Mouse (Mus musculus): ENCODE results near the gene Kndc1. TPM values are rescaled to one million over a fixed set of nuclear protein-coding genes. Genes with fewer than 3 reads are reported as not detected.

Kndc1 gene
- polyA plus RNA-seq, 1 experiment, result not detected

- TF ChIP-seq CTCF (IDR thresholded peaks at IDR 0.05; ENCODE audit: insufficient read depth, low read depth, low read length), result no peak
- no peak for TF ChIP-seq POLR2A (IDR thresholded peaks at IDR 0.05; ENCODE audit: insufficient read depth, low read depth, low read length)
- 21% methylated on average over 29 of the region's 29 CpGs for WGBS
- H3K27ac ChIP-seq (ENCODE audit: insufficient read depth, low read depth, low read length), result no peak overlapping the region
- H3K4me1 ChIP-seq (ENCODE audit: control insufficient read depth, insufficient read depth, low read length), result peaks cover 11% of the 10 kb centered on the region
- no peak overlapping the region for H3K4me3 ChIP-seq (ENCODE audit: insufficient read depth, low read depth, low read length)
These were observed 19.9 kb downstream of the Kndc1 start for GRCm38 (mm10) chr7:139914141-139915047.

- Histone ChIP-seq H3K4me1 (ENCODE audit: control insufficient read depth, insufficient read depth, low read length) (peaks cover 11% of the 10 kb centered on the region), H3K4me3 (ENCODE audit: insufficient read depth, low read depth, low read length) (no peak overlapping the region), H3K27ac (ENCODE audit: insufficient read depth, low read depth, low read length) (no peak overlapping the region)
- WGBS, result 15% methylated on average over 14 of the region's 14 CpGs
- TF ChIP-seq CTCF (IDR thresholded peaks at IDR 0.05; ENCODE audit: insufficient read depth, low read depth, low read length) (no peak), POLR2A (IDR thresholded peaks at IDR 0.05; ENCODE audit: insufficient read depth, low read depth, low read length) (no peak)
These were observed 21.3 kb downstream of the Kndc1 start for GRCm38 (mm10) chr7:139915646-139916257.

- no peak for TF ChIP-seq CTCF (IDR thresholded peaks at IDR 0.05; ENCODE audit: insufficient read depth, low read depth, low read length)
- TF ChIP-seq POLR2A (IDR thresholded peaks at IDR 0.05; ENCODE audit: insufficient read depth, low read depth, low read length), result no peak
- H3K4me1 ChIP-seq (ENCODE audit: control insufficient read depth, insufficient read depth, low read length), result peaks cover 11% of the 10 kb centered on the region
- WGBS, result 4% methylated on average over 1 of the region's 1 CpGs
- H3K4me3 ChIP-seq (ENCODE audit: insufficient read depth, low read depth, low read length), result no peak overlapping the region
- no peak overlapping the region for H3K27ac ChIP-seq (ENCODE audit: insufficient read depth, low read depth, low read length)
These were observed 21.8 kb downstream of the Kndc1 start for GRCm38 (mm10) chr7:139916345-139916744.

- TF ChIP-seq POLR2A (IDR thresholded peaks at IDR 0.05; ENCODE audit: insufficient read depth, low read depth, low read length) (no peak), CTCF (IDR thresholded peaks at IDR 0.05; ENCODE audit: insufficient read depth, low read depth, low read length) (no peak)
- Histone ChIP-seq H3K4me3 (ENCODE audit: insufficient read depth, low read depth, low read length) (no peak overlapping the region), H3K27ac (ENCODE audit: insufficient read depth, low read depth, low read length) (no peak overlapping the region), H3K4me1 (ENCODE audit: control insufficient read depth, insufficient read depth, low read length) (peaks cover 11% of the 10 kb centered on the region)
- 80% methylated on average over 4 of the region's 4 CpGs for WGBS
These were observed 23.8 kb downstream of the Kndc1 start for GRCm38 (mm10) chr7:139918262-139918661.

GRCm38 (mm10) chr7:139930732-139931131 is 36.2 kb downstream of the Kndc1 start:
- Histone ChIP-seq H3K27ac (ENCODE audit: insufficient read depth, low read depth, low read length) (no peak overlapping the region), H3K4me3 (ENCODE audit: insufficient read depth, low read depth, low read length) (no peak overlapping the region), H3K4me1 (ENCODE audit: control insufficient read depth, insufficient read depth, low read length) (no peaks in the 10 kb centered on the region)
- TF ChIP-seq CTCF (IDR thresholded peaks at IDR 0.05; ENCODE audit: insufficient read depth, low read depth, low read length) (peak; percentile 44; the same call in 1 of the 2 replicates), POLR2A (IDR thresholded peaks at IDR 0.05; ENCODE audit: insufficient read depth, low read depth, low read length) (no peak)
- 35% methylated on average over 11 of the region's 11 CpGs for WGBS

- 93% methylated on average over 10 of the region's 10 CpGs for WGBS
- Histone ChIP-seq H3K4me1 (ENCODE audit: control insufficient read depth, insufficient read depth, low read length) (peaks cover 5% of the 10 kb centered on the region; the same call in 1 of the 2 replicates), H3K27ac (ENCODE audit: insufficient read depth, low read depth, low read length) (no peak overlapping the region), H3K4me3 (ENCODE audit: insufficient read depth, low read depth, low read length) (no peak overlapping the region)
- TF ChIP-seq POLR2A (IDR thresholded peaks at IDR 0.05; ENCODE audit: insufficient read depth, low read depth, low read length) (no peak), CTCF (IDR thresholded peaks at IDR 0.05; ENCODE audit: insufficient read depth, low read depth, low read length) (no peak)
These were observed 42.2 kb downstream of the Kndc1 start for GRCm38 (mm10) chr7:139936705-139937104.

- no peak for TF ChIP-seq POLR2A (IDR thresholded peaks at IDR 0.05; ENCODE audit: insufficient read depth, low read depth, low read length)
- TF ChIP-seq CTCF (IDR thresholded peaks at IDR 0.05; ENCODE audit: insufficient read depth, low read depth, low read length), result no peak
- H3K4me3 ChIP-seq (ENCODE audit: insufficient read depth, low read depth, low read length), result no peak overlapping the region
- 86% methylated on average over 3 of the region's 3 CpGs for WGBS
- peaks cover 5% of the 10 kb centered on the region; the same call in 1 of the 2 replicates for H3K4me1 ChIP-seq (ENCODE audit: control insufficient read depth, insufficient read depth, low read length)
- H3K27ac ChIP-seq (ENCODE audit: insufficient read depth, low read depth, low read length), result no peak overlapping the region
These were observed 42.6 kb downstream of the Kndc1 start for GRCm38 (mm10) chr7:139937138-139937537.

- TF ChIP-seq POLR2A (IDR thresholded peaks at IDR 0.05; ENCODE audit: insufficient read depth, low read depth, low read length), result no peak
- no peak for TF ChIP-seq CTCF (IDR thresholded peaks at IDR 0.05; ENCODE audit: insufficient read depth, low read depth, low read length)
- no peak overlapping the region for H3K4me3 ChIP-seq (ENCODE audit: insufficient read depth, low read depth, low read length)
- 75% methylated on average over 5 of the region's 5 CpGs for WGBS
- peaks cover 5% of the 10 kb centered on the region; the same call in 1 of the 2 replicates for H3K4me1 ChIP-seq (ENCODE audit: control insufficient read depth, insufficient read depth, low read length)
- no peak overlapping the region for H3K27ac ChIP-seq (ENCODE audit: insufficient read depth, low read depth, low read length)
These were observed 43.3 kb downstream of the Kndc1 start for GRCm38 (mm10) chr7:139937810-139938209.

All from olfactory bulb, adult 2 months (tissue).